Mouse (Mus musculus) CH12.LX (cell line): ENCODE data around the gene Slc35f2.

Source experiments
- IRF4 ChIP-seq: IDR thresholded peaks from 2 replicates; pipeline ENCODE4 v1.6.1; 2014; ENCODE audit warnings: low read depth, mild to moderate bottlenecking, inconsistent platforms, low read length, improper control_type of control experiment
- MEF2A ChIP-seq: IDR thresholded peaks from 2 replicates; pipeline ENCODE4 v1.6.1; 2014; ENCODE audit warnings: low read depth, mild to moderate bottlenecking, inconsistent platforms, low read length, improper control_type of control experiment, borderline replicate concordance
- POLR2A ChIP-seq: IDR thresholded peaks from 2 replicates; pipeline ENCODE4 v1.6.1; 2011; ENCODE audit warnings: low read depth, mild to moderate bottlenecking, improper control_type of control experiment, low read length
- USF1 ChIP-seq: IDR thresholded peaks from 2 replicates; pipeline ENCODE4 v1.6.1; 2014; ENCODE audit warnings: low read depth, mild to moderate bottlenecking, inconsistent platforms, low read length, improper control_type of control experiment
- ZMIZ1 ChIP-seq: IDR thresholded peaks from 2 replicates; pipeline ENCODE4 v1.6.1; 2012; ENCODE audit warnings: low read depth, mild to moderate bottlenecking, inconsistent platforms, low read length, improper control_type of control experiment

GRCm38 (mm10) chr9:53740829-53741404, 30.4 kb upstream of the Slc35f2 start:
- TF ChIP-seq USF1 (no peak), IRF4 (no peak), MEF2A (no peak), POLR2A (no peak), ZMIZ1 (no peak)
